Mouse (Mus musculus) neural tube, embryonic 14.5 days (tissue): ENCODE data around the gene Ttc16. TPM values are rescaled to one million over a fixed set of nuclear protein-coding genes. Genes with fewer than 3 reads are reported as not detected.

Experiments used
- ATAC-seq: fragments of 200-750 bp; cut with Nextera tagmentation; 2 replicates; pipeline ENCODE4 v1.8.0; 2017; ENCODE audit warnings: low read depth, mild to moderate bottlenecking, moderate TSS enrichment, moderate library complexity
- H3K27ac ChIP-seq: fragments of 300-500 bp; sonication (generic); 2 replicates; pipeline ENCODE4 v1.5.1; 2014; ENCODE audit warnings: low read depth, mild to moderate bottlenecking, control low read depth, low read length, moderate library complexity, mixed read lengths
- H3K27me3 ChIP-seq: fragments of 300-500 bp; sonication (generic); 2 replicates; pipeline ENCODE4 v1.6.1; 2014; ENCODE audit warnings: low read length; ENCODE audit not compliant: control insufficient read depth, insufficient read depth
- H3K36me3 ChIP-seq: fragments of 300-500 bp; sonication (generic); 2 replicates; pipeline ENCODE4 v1.6.1; 2014; ENCODE audit warnings: low read length, mixed read lengths; ENCODE audit not compliant: control insufficient read depth, insufficient read depth
- H3K4me1 ChIP-seq: fragments of 300-500 bp; sonication (generic); 2 replicates; pipeline ENCODE4 v1.6.1; 2014; ENCODE audit warnings: low read length; ENCODE audit not compliant: control insufficient read depth, insufficient read depth
- H3K4me2 ChIP-seq: fragments of 300-500 bp; sonication (generic); 2 replicates; pipeline ENCODE4 v1.6.1; 2014; ENCODE audit warnings: mild to moderate bottlenecking, low read depth, low read length, control low read depth
- H3K4me3 ChIP-seq: fragments of 300-500 bp; sonication (generic); 2 replicates; pipeline ENCODE4 v1.5.1; 2014; ENCODE audit warnings: low read depth, low read length, control low read depth, mixed read lengths
- H3K9ac ChIP-seq: fragments of 300-500 bp; sonication (generic); replicated peaks from 2 replicates; pipeline ENCODE4 v1.6.1; 2014; ENCODE audit warnings: low read depth, mild to moderate bottlenecking, control low read depth, low read length, mixed read lengths
- H3K9me3 ChIP-seq: fragments of 300-500 bp; sonication (generic); 2 replicates; pipeline ENCODE4 v1.6.1; 2016; ENCODE audit warnings: low read length; ENCODE audit not compliant: control insufficient read depth
- WGBS: fragments of 180-500 bp; shearing (Covaris S2); extraction: QIAGEN DNeasy Blood & Tissue Kit; methylation state at CpG from one replicate; pipeline ENCODE4 v1.1.7; 2014; 5-methylcytosine and 5-hydroxymethylcytosine counted together
- polyA plus RNA-seq: library from polyadenylated mRNA; unstranded; fragments of >200 nt; fragmentation: Nextera tagmentation; extraction: Ambion mirVana; gene quantifications from 2 replicates; pipeline ENCODE4 v1.2.1, GENCODE M21; 2014

Ttc16 gene
- polyA plus RNA-seq, 1 experiment from 2014 or later = 0.82 TPM

- H3K9ac ChIP-seq = no peak overlapping the region
- no peak overlapping the region for H3K27ac ChIP-seq
- no peaks in the 10 kb centered on the region for H3K9me3 ChIP-seq
- 38% methylated on average over 12 of the region's 12 CpGs for WGBS
- ATAC-seq = no peak
- H3K4me1 ChIP-seq = peaks cover 12% of the 10 kb centered on the region
- no peak overlapping the region for H3K4me2 ChIP-seq
- no peak overlapping the region for H3K4me3 ChIP-seq
- H3K36me3 ChIP-seq = no peaks in the 10 kb centered on the region
- no peaks in the 10 kb centered on the region for H3K27me3 ChIP-seq
These were observed 3.5 kb downstream of the Ttc16 start for GRCm38 (mm10) chr2:32771886-32772285.

GRCm38 (mm10) chr2:32769327-32770085 is 5.9 kb downstream of the Ttc16 start:
- Histone ChIP-seq H3K4me3 (no peak overlapping the region), H3K27me3 (no peaks in the 10 kb centered on the region), H3K4me1 (no peaks in the 10 kb centered on the region), H3K9ac (no peak overlapping the region), H3K27ac (no peak overlapping the region), H3K36me3 (no peaks in the 10 kb centered on the region), H3K4me2 (no peak overlapping the region), H3K9me3 (no peaks in the 10 kb centered on the region)
- 72% methylated on average over 5 of the region's 5 CpGs for WGBS
- no peak for ATAC-seq

- Histone ChIP-seq H3K9ac (no peak overlapping the region), H3K4me3 (no peak overlapping the region), H3K27me3 (no peaks in the 10 kb centered on the region), H3K4me2 (no peak overlapping the region), H3K9me3 (no peaks in the 10 kb centered on the region), H3K4me1 (no peaks in the 10 kb centered on the region), H3K36me3 (no peaks in the 10 kb centered on the region), H3K27ac (no peak overlapping the region)
- no peak for ATAC-seq
- 59% methylated on average over 19 of the region's 19 CpGs for WGBS
These were observed 6.7 kb downstream of the Ttc16 start for GRCm38 (mm10) chr2:32768661-32769285.

- Histone ChIP-seq H3K4me1 (no peaks in the 10 kb centered on the region), H3K4me3 (no peak overlapping the region), H3K4me2 (no peak overlapping the region), H3K27ac (no peak overlapping the region), H3K27me3 (no peaks in the 10 kb centered on the region), H3K9me3 (no peaks in the 10 kb centered on the region), H3K36me3 (no peaks in the 10 kb centered on the region; the same call in 1 of the 2 replicates), H3K9ac (no peak overlapping the region)
- 67% methylated on average over 12 of the region's 12 CpGs for WGBS
- ATAC-seq = no peak
These were observed 8.2 kb downstream of the Ttc16 start for GRCm38 (mm10) chr2:32767241-32767640.

DNA sequence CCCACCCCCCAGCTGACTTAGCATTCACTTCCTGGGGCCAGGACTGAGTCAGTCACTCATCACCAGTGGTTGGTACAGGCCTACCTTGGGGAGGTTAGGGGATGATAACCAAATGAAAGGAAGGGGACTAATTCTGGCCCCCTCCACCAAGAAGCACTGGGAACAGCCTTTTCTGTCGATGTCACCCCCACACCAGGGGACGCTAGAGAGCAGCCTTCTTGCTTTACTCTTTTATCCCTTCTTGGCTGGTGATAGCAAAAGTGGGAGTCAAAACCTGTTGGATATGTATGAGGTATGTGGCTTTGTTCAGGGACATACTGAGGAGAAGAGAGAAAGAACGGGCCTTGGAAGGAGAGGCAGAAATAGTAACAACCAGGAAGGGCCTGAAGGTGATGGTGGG is 12.1 kb downstream of the Ttc16 start:
- no peak overlapping the region for H3K4me3 ChIP-seq
- no peak overlapping the region for H3K9ac ChIP-seq
- H3K4me1 ChIP-seq = peaks cover under 1% of the 10 kb centered on the region; the same call in 1 of the 2 replicates
- no peaks in the 10 kb centered on the region for H3K9me3 ChIP-seq
- no peak overlapping the region for H3K27ac ChIP-seq
- peaks cover 15% of the 10 kb centered on the region for H3K36me3 ChIP-seq
- no peaks in the 10 kb centered on the region for H3K27me3 ChIP-seq
- no peak overlapping the region for H3K4me2 ChIP-seq
- WGBS = 84% methylated on average over 3 of the region's 3 CpGs
- no peak for ATAC-seq

DNA sequence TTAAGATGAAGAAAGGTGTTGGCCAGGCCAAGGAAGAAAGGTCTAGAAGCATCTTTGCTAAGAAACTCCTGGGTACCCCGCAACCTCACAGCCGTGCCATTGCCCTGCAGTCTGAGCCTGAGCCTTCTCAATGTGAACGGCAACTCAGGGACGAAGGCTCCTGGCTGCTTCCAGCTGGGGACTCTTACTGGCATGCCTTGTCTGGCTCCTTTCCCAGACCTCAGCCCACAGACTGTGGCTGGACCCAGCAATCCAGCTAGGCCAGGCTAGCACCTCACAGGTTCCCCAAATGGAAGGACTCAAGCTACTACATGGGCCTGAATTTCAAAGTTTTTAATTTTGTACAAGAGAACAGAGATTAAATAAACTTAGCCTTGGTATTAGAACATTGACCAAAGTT is 13.6 kb downstream of the Ttc16 start:
- no peak for ATAC-seq
- H3K36me3 ChIP-seq = peaks cover 15% of the 10 kb centered on the region
- H3K9me3 ChIP-seq = no peaks in the 10 kb centered on the region
- no peak overlapping the region for H3K4me2 ChIP-seq
- WGBS = 84% methylated on average over 4 of the region's 4 CpGs
- H3K27me3 ChIP-seq = no peaks in the 10 kb centered on the region
- peaks cover 5% of the 10 kb centered on the region for H3K4me1 ChIP-seq
- H3K4me3 ChIP-seq = no peak overlapping the region
- H3K27ac ChIP-seq = no peak overlapping the region
- no peak overlapping the region for H3K9ac ChIP-seq

DNA sequence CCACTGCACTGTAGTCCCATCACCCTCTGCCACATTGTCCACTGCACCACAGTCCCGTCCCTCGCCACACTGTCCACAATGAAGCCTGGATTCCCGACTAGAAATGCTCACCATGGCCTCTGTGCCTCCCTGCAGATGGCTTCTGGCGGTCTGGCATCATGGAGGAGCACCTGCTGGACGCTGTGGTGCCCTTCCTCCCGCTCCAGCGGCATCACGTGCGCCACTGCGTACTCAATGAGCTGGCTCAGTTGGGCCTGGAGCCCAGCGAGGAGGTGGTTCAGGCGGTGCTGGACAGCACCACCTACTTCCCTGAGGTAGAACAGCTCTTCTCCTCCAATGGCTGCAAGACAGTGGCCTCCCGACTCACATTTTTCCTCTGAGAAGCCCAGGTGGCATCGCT is 14.1 kb downstream of the Ttc16 start:
- ATAC-seq = no peak
- Histone ChIP-seq H3K4me3 (no peak overlapping the region), H3K9ac (no peak overlapping the region), H3K4me1 (peaks cover 5% of the 10 kb centered on the region), H3K36me3 (peaks cover 15% of the 10 kb centered on the region), H3K9me3 (no peaks in the 10 kb centered on the region), H3K27me3 (no peaks in the 10 kb centered on the region), H3K4me2 (no peak overlapping the region), H3K27ac (no peak overlapping the region)
- WGBS = 88% methylated on average over 14 of the region's 14 CpGs

DNA sequence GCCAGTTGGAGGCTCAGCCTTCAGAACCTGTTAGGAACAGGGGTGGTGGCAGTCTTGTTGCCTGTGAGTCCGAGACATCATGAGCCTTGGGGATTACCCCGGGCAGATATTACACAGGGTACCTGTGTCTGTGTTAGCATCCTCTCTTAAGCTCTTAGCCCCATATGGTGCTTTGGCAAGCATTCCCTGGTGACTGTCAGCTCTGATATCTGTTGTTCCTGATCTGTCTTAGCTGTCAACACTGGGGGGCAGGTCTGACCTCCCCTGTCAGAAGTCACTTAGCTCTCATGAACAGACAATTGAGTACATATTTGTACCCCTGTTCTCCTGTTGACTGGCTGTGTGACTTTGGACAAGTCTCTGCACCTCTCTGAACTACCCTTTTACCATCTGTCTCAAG is 16.4 kb downstream of the Ttc16 start:
- ATAC-seq = no peak
- Histone ChIP-seq H3K9me3 (no peaks in the 10 kb centered on the region), H3K9ac (no peak overlapping the region), H3K4me2 (no peak overlapping the region), H3K36me3 (peaks cover 24% of the 10 kb centered on the region), H3K27ac (no peak overlapping the region), H3K27me3 (no peaks in the 10 kb centered on the region), H3K4me3 (no peak overlapping the region), H3K4me1 (peaks cover 5% of the 10 kb centered on the region)
- 85% methylated on average over 2 of the region's 2 CpGs for WGBS

DNA sequence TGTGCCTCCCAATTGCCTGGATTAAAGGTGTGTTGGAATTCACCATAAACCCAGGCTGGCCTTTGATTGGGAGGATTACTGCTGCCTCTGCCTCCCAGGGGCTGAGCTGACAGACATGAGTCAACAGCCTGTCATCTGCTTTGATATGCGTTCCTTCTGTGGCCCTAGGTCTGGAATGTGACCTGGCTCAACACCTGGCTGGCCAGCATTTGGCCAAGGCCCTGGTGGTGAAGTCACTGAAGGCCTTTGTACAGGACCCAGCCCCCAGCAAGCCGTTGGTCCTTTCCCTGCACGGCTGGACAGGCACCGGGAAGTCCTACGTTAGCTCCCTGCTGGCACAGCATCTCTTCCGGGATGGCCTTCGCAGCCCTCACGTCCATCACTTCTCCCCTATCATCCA is 16.9 kb downstream of the Ttc16 start:
- 0 out of 2 replicates have a peak overlapping the region, but pooled peaks have one; percentile 16 for H3K9ac ChIP-seq
- peaks cover 26% of the 10 kb centered on the region for H3K36me3 ChIP-seq
- no peak overlapping the region for H3K27ac ChIP-seq
- H3K27me3 ChIP-seq = no peaks in the 10 kb centered on the region
- no peaks in the 10 kb centered on the region for H3K9me3 ChIP-seq
- H3K4me3 ChIP-seq = no peak overlapping the region
- WGBS = 72% methylated on average over 8 of the region's 8 CpGs
- no peak for ATAC-seq
- no peak overlapping the region for H3K4me2 ChIP-seq
- H3K4me1 ChIP-seq = peaks cover 5% of the 10 kb centered on the region
